ENCODE assay signal across 26 mouse cellular contexts in genomic region chr9:87524890-87525684, GRCm38 (mm10).
"Had no signal": no experiment of that assay in that cellular context is flagged by ENCODE, and none has a peak within 500 bp of the region (broad histone marks: within the 10 kb centered on the region; RNA-seq: fewer than 3 reads in every experiment).

No protein-coding gene starts in this region.

- H3K27ac ChIP-seq: gastrocnemius, adult 2 months; heart, embryonic 10.5 days; hindbrain, embryonic 10.5 days; hindbrain, embryonic 12.5 days; hindbrain, embryonic 14.5 days; intestine, embryonic 15.5 days; layer of hippocampus, adult 2 months; left cerebral cortex, adult 2 months; limb, embryonic 10.5 days; limb, embryonic 12.5 days; liver, embryonic 13.5 days had no signal

- ATAC-seq: forebrain, embryonic 16.5 days; hindbrain, embryonic 16.5 days; inflammation-experienced regulatory T-cells, adult 6 months; intestine, embryonic 15.5 days; intestine, postnatal 0 days had no signal

- H3K36me3 ChIP-seq: heart, embryonic 10.5 days; heart, embryonic 12.5 days; hindbrain, embryonic 10.5 days; hindbrain, embryonic 12.5 days; intestine, embryonic 15.5 days; limb, embryonic 10.5 days; limb, embryonic 12.5 days; liver, embryonic 13.5 days had no signal

- H3K9ac ChIP-seq: heart, embryonic 12.5 days; hindbrain, embryonic 12.5 days; hindbrain, embryonic 14.5 days; intestine, embryonic 15.5 days; limb, embryonic 12.5 days; liver, embryonic 13.5 days had no signal

- H3K9me3 ChIP-seq: heart, embryonic 10.5 days; hindbrain, embryonic 10.5 days; hindbrain, embryonic 12.5 days; intestine, embryonic 15.5 days; limb, embryonic 10.5 days; liver, embryonic 13.5 days had no signal

- H3K4me1 ChIP-seq: heart, embryonic 10.5 days; hindbrain, embryonic 10.5 days; hindbrain, embryonic 12.5 days; intestine, embryonic 15.5 days; liver, embryonic 13.5 days had no signal

- DNase-seq: gastrocnemius, adult 2 months; gastrocnemius, postnatal 10 days; gastrocnemius, postnatal 25 days; heart, adult 18-20 months; heart, postnatal 10 days; heart, postnatal 4 days; kidney, adult 2 months; kidney, postnatal 14 days; kidney, postnatal 4 days; liver; liver, embryonic 13.5 days had no signal

- H3K4me2 ChIP-seq: heart, embryonic 12.5 days; hindbrain, embryonic 12.5 days; hindbrain, embryonic 14.5 days; intestine, embryonic 15.5 days; limb, embryonic 12.5 days; liver, embryonic 11.5 days; liver, embryonic 13.5 days had no signal

- H3K27me3 ChIP-seq: heart, embryonic 12.5 days; hindbrain, embryonic 12.5 days; intestine, embryonic 15.5 days; liver, embryonic 13.5 days had no signal

- H3K4me3 ChIP-seq: gastrocnemius, adult 2 months; heart, embryonic 10.5 days; heart, embryonic 12.5 days; hindbrain, embryonic 10.5 days; hindbrain, embryonic 12.5 days; intestine, embryonic 15.5 days; layer of hippocampus, adult 2 months; left cerebral cortex, adult 2 months; limb, embryonic 10.5 days; limb, embryonic 12.5 days; liver, embryonic 13.5 days had no signal
